Mouse (Mus musculus): ENCODE data around the gene Cxcl3.

Gene Cxcl3

GRCm38 (mm10) chr5:90785659-90786588, at the start of gene Cxcl3:
Gene Cxcl3 (plus strand): TSS chr5:90786103.
- DNase-seq, result peak; percentile 86

- peak; percentile 95 for DNase-seq
Observed at GRCm38 (mm10) chr5:90742029-90742428, 43.9 kb upstream of the Cxcl3 start.

- DNase-seq, result no peak
Observed at GRCm38 (mm10) chr5:90753934-90754333, 32.0 kb upstream of the Cxcl3 start.

GRCm38 (mm10) chr5:90758020-90758605, 27.8 kb upstream of the Cxcl3 start:
- DNase-seq, result peak; percentile 93

GRCm38 (mm10) chr5:90759077-90760065, 26.5 kb upstream of the Cxcl3 start, which contains the start of gene Cxcl5:
Gene Cxcl5 (plus strand): TSS chr5:90759360.
- peak; percentile 91 for DNase-seq

GRCm38 (mm10) chr5:90760303-90760702, 25.6 kb upstream of the Cxcl3 start:
- DNase-seq, result no peak

GRCm38 (mm10) chr5:90760844-90761243, 25.1 kb upstream of the Cxcl3 start:
- no peak for DNase-seq

- no peak for DNase-seq
Observed at GRCm38 (mm10) chr5:90761834-90762233, 24.1 kb upstream of the Cxcl3 start.

GRCm38 (mm10) chr5:90763912-90764665, 21.8 kb upstream of the Cxcl3 start:
- no peak for DNase-seq

- peak; percentile 88 for DNase-seq
Observed at GRCm38 (mm10) chr5:90765821-90766606, 19.9 kb upstream of the Cxcl3 start.

GRCm38 (mm10) chr5:90768218-90768617, 17.7 kb upstream of the Cxcl3 start, which contains the start of gene Ppbp:
Gene Ppbp (plus strand): TSS chr5:90768518.
- DNase-seq, result no peak

- peak; percentile 87 for DNase-seq
Observed at GRCm38 (mm10) chr5:90771369-90771768, 14.5 kb upstream of the Cxcl3 start.

GRCm38 (mm10) chr5:90771880-90772653, 13.8 kb upstream of the Cxcl3 start, which contains the start of gene Pf4:
Gene Pf4 (plus strand): TSS chr5:90772435.
- peak; percentile 98 for DNase-seq

- DNase-seq, result no peak
Observed at GRCm38 (mm10) chr5:90775562-90775961, 10.3 kb upstream of the Cxcl3 start.

- peak; percentile 90 for DNase-seq
Observed at GRCm38 (mm10) chr5:90777621-90778020, 8.3 kb upstream of the Cxcl3 start.

GRCm38 (mm10) chr5:90778856-90779255, 7.0 kb upstream of the Cxcl3 start:
- DNase-seq, result peak; percentile 96

- no peak for DNase-seq
Observed at GRCm38 (mm10) chr5:90783697-90784096, 2.2 kb upstream of the Cxcl3 start.

- no peak for DNase-seq
Observed at GRCm38 (mm10) chr5:90788114-90788513, 2.2 kb downstream of the Cxcl3 start.

GRCm38 (mm10) chr5:90789306-90790073, 3.6 kb downstream of the Cxcl3 start:
- DNase-seq, result peak; percentile 83

All from heart, adult 11 months (tissue).